Mouse (Mus musculus) heart, adult 2 months (tissue): Measurements from ENCODE around the gene Sec14l3. TPM values are rescaled to one million over a fixed set of nuclear protein-coding genes. Genes with fewer than 3 reads are reported as not detected.
"Not testable (repeated sequence)": the region's sequence is repeated elsewhere in the genome, so short reads cannot be mapped to it uniquely, and the experiment has no call there.

Source experiments
- DNase-seq, 2 experiments: peaks; one replicate each; pipeline ENCODE4 v3.0.0; 2021
- H3K27ac ChIP-seq: fragments of 200-600 bp; 2 replicates; pipeline ENCODE4 v1.8.1; 2022
- H3K27me3 ChIP-seq: fragments of 200-500 bp; 2 replicates; pipeline ENCODE4 v1.6.1; 2012; ENCODE audit warnings: mild to moderate bottlenecking, low read length, inconsistent platforms, mixed read lengths; ENCODE audit not compliant: control insufficient read depth, insufficient read depth
- H3K36me3 ChIP-seq: fragments of 200-500 bp; 2 replicates; pipeline ENCODE4 v1.6.1; 2012; ENCODE audit warnings: low read length, inconsistent platforms; ENCODE audit not compliant: control insufficient read depth, insufficient read depth
- H3K4me1 ChIP-seq: fragments of 200-500 bp; 2 replicates; pipeline ENCODE4 v1.6.1; 2011; ENCODE audit warnings: low read length; ENCODE audit not compliant: control insufficient read depth, insufficient read depth
- H3K4me3 ChIP-seq: fragments of 200-600 bp; 2 replicates; pipeline ENCODE4 v1.8.1; 2022
- H3K79me2 ChIP-seq: fragments of 200-500 bp; replicated peaks from 2 replicates; pipeline ENCODE4 v1.6.1; 2012; ENCODE audit warnings: mild to moderate bottlenecking, inconsistent platforms, low read length, moderate library complexity, mixed read lengths; ENCODE audit not compliant: control insufficient read depth, insufficient read depth
- H3K9ac ChIP-seq: fragments of 200-500 bp; 2 replicates; pipeline ENCODE4 v1.6.1; 2012; ENCODE audit warnings: low read depth, mild to moderate bottlenecking, control low read depth, inconsistent platforms, low read length, mixed read lengths
- CTCF ChIP-seq: fragments of 200-600 bp; IDR thresholded peaks from 2 replicates; pipeline ENCODE4 v1.8.1; 2022; ENCODE audit warnings: antibody characterized with exemption, mild to moderate bottlenecking, moderate library complexity
- EP300 ChIP-seq: fragments of 200-500 bp; IDR thresholded peaks from 2 replicates; pipeline ENCODE4 v1.6.1; 2011; ENCODE audit warnings: low read depth, low read length, control low read depth; ENCODE audit not compliant: insufficient read depth
- POLR2A ChIP-seq: fragments of 200-500 bp; IDR thresholded peaks from 2 replicates; pipeline ENCODE4 v1.6.1; 2011; ENCODE audit warnings: mild to moderate bottlenecking, low read depth, low read length, control low read depth; ENCODE audit not compliant: insufficient read depth
- WGBS: fragments of 180-500 bp; shearing (Covaris S2); methylation state at CpG from one replicate; pipeline ENCODE4 v1.1.7; 2018; 5-methylcytosine and 5-hydroxymethylcytosine counted together
- intact Hi-C: fragments of 180-260 bp; cut with DNase I; formaldehyde crosslinking; loops from one replicate; pipeline ENCODE4 v1.15.1; 2025
- polyA plus RNA-seq: library from polyadenylated mRNA; depleted of rRNA; stranded (reverse); fragments of >200 nt; gene quantifications from 2 replicates; pipeline ENCODE4 v1.2.3, GENCODE M21; 2012
- total RNA-seq, 2 experiments: library from RNA; stranded (reverse); gene quantifications; 2 replicates each; pipeline ENCODE4 v1.2.3; 2021

The Sec14l3 gene
- total and polyA plus RNA-seq, 3 experiments = 15.0 TPM; not detected in 2

GRCm38 (mm10) chr11:4113496-4113895 is 48.9 kb downstream of the Sec14l3 start:
- Histone ChIP-seq H3K4me1 (peaks cover 8% of the 10 kb centered on the region), H3K36me3 (no peaks in the 10 kb centered on the region), H3K4me3 (no peak overlapping the region), H3K9ac (no peak overlapping the region), H3K27me3 (no peaks in the 10 kb centered on the region), H3K27ac (no peak overlapping the region), H3K79me2 (no peaks in the 10 kb centered on the region)
- intact Hi-C loops = no loop called here
- WGBS = 67% methylated on average over 4 of the region's 4 CpGs
- TF ChIP-seq EP300 (no peak), CTCF (no peak), POLR2A (no peak)
- no peak for DNase-seq

- no peak for DNase-seq
- intact Hi-C loops = no loop called here
- H3K27me3 ChIP-seq = no peaks in the 10 kb centered on the region
- H3K79me2 ChIP-seq = no peaks in the 10 kb centered on the region
- TF ChIP-seq EP300 = no peak
- no peak for TF ChIP-seq POLR2A
- TF ChIP-seq CTCF = no peak
- no peak overlapping the region for H3K9ac ChIP-seq
- 76% methylated on average over 6 of the region's 6 CpGs for WGBS
- no peaks in the 10 kb centered on the region for H3K36me3 ChIP-seq
- H3K4me3 ChIP-seq = no peak overlapping the region
- no peak overlapping the region for H3K27ac ChIP-seq
- H3K4me1 ChIP-seq = peaks cover 8% of the 10 kb centered on the region
Observed at GRCm38 (mm10) chr11:4113970-4114369, 49.3 kb downstream of the Sec14l3 start.

GRCm38 (mm10) chr11:4114541-4114940 is 49.9 kb downstream of the Sec14l3 start:
- intact Hi-C loops, H3K27me3 ChIP-seq, H3K4me3 ChIP-seq, H3K79me2 ChIP-seq, H3K4me1 ChIP-seq, H3K36me3 ChIP-seq, H3K27ac ChIP-seq, H3K9ac ChIP-seq, DNase-seq: not testable (repeated sequence)
- WGBS = 83% methylated on average over 6 of the region's 6 CpGs

- H3K79me2 ChIP-seq = no peaks in the 10 kb centered on the region
- no peak for DNase-seq
- TF ChIP-seq CTCF = no peak
- no peak for TF ChIP-seq POLR2A
- no peak for TF ChIP-seq EP300
- H3K9ac ChIP-seq = no peak overlapping the region
- no peak overlapping the region for H3K27ac ChIP-seq
- H3K4me3 ChIP-seq = no peak overlapping the region
- H3K36me3 ChIP-seq = no peaks in the 10 kb centered on the region
- peaks cover 8% of the 10 kb centered on the region for H3K4me1 ChIP-seq
- 90% methylated on average over 4 of the region's 4 CpGs for WGBS
- no peaks in the 10 kb centered on the region for H3K27me3 ChIP-seq
- intact Hi-C loops = no loop called here
Observed at GRCm38 (mm10) chr11:4115407-4115806, 50.8 kb downstream of the Sec14l3 start.

DNA sequence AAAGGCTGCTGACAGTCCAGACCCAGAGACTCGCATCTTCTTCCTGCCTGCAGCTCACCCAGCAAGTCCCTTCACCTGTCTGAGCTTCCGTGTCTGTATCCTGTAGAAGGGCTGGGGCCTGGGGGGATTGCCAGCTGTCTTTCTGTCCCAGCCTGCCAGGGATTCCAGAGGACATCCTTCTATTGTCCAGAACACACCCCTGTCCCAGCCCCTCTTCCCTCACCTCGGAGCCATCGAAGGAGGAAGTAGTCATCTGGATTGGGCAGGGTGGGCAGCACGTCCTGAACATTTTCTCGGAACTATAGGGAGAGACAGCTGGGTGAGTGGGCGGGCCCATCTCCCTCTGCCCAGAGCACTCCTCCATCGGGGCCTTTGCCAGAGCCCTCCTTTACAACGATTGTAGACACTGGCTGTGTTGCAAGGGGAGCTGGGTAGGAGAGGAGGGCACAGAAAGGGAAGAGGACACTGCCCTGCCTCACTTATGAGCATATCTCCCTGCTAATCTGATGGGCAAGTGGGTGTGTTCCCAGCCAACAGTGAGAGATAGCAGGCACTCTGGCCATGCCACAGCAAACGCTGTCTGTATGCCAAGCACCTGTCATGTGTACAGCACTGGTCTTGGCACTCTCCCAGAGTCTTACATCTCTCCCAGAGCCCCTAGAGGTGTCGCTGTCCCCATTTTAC is 52.0 kb downstream of the Sec14l3 start:
- 27% methylated on average over 11 of the region's 11 CpGs for WGBS
- DNase-seq = no peak
- H3K4me3 ChIP-seq = no peak overlapping the region

GRCm38 (mm10) chr11:4117372-4118071 is 52.9 kb downstream of the Sec14l3 start:
- 8% methylated on average over 3 of the region's 3 CpGs for WGBS
- Histone ChIP-seq H3K27me3 (no peaks in the 10 kb centered on the region), H3K79me2 (no peaks in the 10 kb centered on the region), H3K4me3 (peak overlapping the region; percentile 22; the same call in 1 of the 2 replicates), H3K27ac (no peak overlapping the region), H3K4me1 (peaks cover 8% of the 10 kb centered on the region), H3K36me3 (no peaks in the 10 kb centered on the region), H3K9ac (no peak overlapping the region)
- DNase-seq = no peak
- TF ChIP-seq CTCF = peak; percentile 25; the same call in 1 of the 2 replicates
- no peak for TF ChIP-seq EP300
- intact Hi-C loops = no loop called here

More for the DNA sequence above, 52.0 kb downstream of the Sec14l3 start:
- TF ChIP-seq POLR2A = no peak
- no peak for TF ChIP-seq CTCF
- no peak for TF ChIP-seq EP300
- H3K27me3 ChIP-seq = no peaks in the 10 kb centered on the region
- peaks cover 8% of the 10 kb centered on the region for H3K4me1 ChIP-seq
- no peak overlapping the region for H3K9ac ChIP-seq
- H3K27ac ChIP-seq = no peak overlapping the region
- H3K79me2 ChIP-seq = no peaks in the 10 kb centered on the region
- H3K36me3 ChIP-seq = no peaks in the 10 kb centered on the region
- intact Hi-C loops = no loop called here
